Mouse (Mus musculus) hindlimb bud, embryonic 11.5 days (tissue): ENCODE results near the gene Frrs1l.

Experiments
- DNase-seq: peaks from one replicate; pipeline ENCODE4 v3.0.0-alpha.2; 2012; ENCODE audit warnings: low read depth, low spot score; ENCODE audit errors: extremely low spot score

The Frrs1l gene

DNA sequence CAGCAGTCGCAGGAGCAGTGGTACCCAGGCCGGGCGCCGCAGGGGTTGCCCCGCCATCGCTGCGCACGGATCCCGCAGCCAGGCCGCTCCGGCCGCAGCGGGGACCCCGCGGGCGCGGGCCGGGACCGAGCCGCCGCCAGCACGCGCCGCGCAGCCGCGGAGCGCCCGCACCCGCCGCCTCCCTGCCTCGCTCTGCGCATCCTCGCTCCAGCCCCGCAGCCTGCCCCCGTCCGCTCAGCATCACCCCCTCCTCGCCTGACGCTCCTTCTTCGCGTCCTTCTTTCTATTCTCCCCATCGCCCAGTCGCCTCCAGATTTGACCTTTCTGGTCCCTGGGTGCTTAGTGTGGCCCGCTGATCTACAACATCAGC lies at the start of gene Frrs1l:
Gene Frrs1l (minus strand): TSS at position 177 of the 370 bp plus-strand sequence.
- no peak for DNase-seq

DNA sequence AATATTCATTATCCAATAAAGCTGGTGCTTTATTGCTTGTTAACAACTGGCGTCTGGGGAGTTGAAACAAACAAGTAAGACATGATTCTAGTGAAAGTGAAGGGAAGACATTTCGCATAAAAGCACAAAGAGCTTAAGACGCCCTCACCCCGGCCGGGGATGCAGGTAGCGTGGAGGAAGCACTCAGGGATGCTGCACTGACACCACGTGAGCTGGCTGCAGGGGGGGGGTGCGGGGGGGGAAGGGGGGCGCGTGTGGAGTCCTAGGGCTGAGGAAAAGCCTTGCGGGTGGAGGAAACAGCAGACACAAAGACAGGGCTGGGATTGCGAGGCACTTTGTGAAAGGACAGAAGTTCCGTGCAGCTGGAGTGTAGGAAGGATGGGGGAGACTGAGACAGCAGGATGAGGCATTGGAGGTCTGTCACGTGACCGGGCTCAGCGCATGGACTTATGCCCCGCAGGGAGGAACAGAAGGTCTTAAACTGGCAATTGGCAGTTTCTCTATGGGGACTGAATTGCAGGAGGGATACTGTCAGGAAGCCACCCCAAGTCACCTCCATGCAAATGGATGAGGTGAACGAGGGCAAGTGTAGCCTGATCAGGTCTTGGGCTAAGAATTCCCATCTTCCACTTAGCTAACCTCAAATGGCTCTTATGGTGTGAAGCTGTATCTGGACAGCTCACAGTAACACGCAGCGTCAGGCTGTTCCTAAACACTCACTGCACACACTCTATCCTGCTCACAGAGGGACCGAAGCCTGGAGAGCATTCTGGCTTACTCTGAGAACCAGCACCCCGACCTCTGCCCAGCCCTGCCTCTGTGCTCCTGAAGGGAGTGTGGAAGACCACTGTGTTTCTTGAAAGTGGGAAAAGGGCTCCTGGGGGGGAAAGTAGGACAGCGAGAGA lies 49.2 kb upstream of the Frrs1l start:
- DNase-seq, result no peak

DNA sequence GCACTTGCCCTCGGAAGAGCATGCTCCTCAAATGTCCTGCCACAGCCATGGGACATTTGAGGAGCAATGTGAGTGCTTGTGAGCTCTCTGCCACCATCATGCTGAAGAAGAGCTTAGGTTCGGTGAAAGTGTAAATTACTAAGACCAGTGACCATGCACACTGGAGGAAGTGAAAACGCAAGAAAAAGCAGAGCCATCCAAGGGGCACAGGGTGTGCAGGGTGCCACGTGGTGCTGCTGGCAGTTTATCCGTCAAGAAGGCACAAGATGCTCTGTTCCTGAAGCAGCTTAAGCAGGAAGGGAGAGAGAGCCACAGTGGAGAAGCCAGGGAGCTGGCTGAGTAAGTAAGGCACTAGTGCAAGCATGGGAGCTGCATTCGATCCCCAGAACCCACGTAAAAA lies 47.4 kb upstream of the Frrs1l start:
- no peak for DNase-seq

- DNase-seq, result no peak
Measured at GRCm38 (mm10) chr4:57034169-57034568, 44.0 kb upstream of the Frrs1l start.

DNA sequence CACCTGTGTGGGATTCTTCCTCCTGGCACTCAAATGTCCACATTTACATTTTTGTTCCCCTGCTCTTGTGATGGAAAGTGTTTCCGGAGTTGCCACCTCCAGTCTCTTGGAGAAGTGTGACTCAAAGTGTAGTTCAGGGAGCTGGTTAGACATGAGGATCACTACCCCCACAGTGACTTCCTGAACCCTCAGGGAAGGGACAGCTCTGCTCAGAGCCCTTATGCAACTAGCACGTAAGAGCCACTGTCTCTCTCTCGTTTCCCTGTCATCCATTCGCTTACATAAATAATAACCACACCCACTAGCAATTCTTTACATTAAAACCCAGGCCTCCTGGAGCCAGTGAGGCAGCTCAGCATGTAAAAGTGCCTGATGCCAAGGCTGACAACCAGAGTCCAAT lies 41.2 kb upstream of the Frrs1l start:
- no peak for DNase-seq

DNA sequence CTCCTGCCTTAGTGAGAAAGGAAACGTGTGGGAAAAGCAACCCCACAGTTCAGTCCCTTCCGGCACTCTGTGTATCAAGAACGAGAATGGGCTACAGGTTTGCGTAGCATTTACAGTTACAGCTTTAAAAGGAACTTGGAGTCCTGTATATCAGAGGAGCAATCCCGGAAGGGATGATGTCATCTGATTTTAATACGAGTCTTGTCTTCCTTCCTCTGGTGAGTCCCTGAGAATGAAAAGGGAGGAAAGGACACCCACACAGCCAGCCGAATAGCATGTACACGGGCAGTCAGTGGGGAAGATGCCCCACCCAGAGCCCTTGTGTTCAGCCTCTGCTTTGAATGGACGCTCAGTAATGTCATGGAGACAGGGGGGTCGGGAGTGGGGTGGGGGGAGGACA lies 37.8 kb upstream of the Frrs1l start:
- DNase-seq, result no peak

DNA sequence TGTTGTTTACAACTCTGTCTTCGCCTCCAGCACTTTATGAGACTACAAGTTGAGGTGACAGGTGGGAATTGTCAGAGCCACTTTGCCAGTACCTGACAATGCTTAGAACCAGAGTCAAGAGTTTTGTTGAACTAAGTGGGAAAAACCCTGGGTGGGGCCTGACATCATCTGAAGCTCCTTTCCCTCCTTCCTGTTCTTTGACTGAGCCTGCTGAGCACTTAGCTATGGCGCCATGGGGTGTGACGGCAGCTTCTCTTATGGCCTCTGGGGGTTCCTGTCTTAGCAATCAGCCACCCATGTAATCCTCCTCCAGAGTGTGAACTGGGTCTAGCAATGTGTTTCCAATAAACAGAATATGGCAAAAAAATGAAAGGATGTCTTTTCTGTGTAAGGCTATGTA lies 33.3 kb upstream of the Frrs1l start:
- DNase-seq, result no peak

GRCm38 (mm10) chr4:57021288-57021687 lies 31.1 kb upstream of the Frrs1l start:
- no peak for DNase-seq

- DNase-seq, result no peak
Measured at GRCm38 (mm10) chr4:57017229-57017628, 27.0 kb upstream of the Frrs1l start.

- no peak for DNase-seq
Measured at GRCm38 (mm10) chr4:57016366-57017171, 26.4 kb upstream of the Frrs1l start.

- no peak for DNase-seq
Measured at GRCm38 (mm10) chr4:57015032-57015431, 24.8 kb upstream of the Frrs1l start.

GRCm38 (mm10) chr4:57011454-57012046 lies 21.4 kb upstream of the Frrs1l start:
- no peak for DNase-seq

GRCm38 (mm10) chr4:57010919-57011318 lies 20.7 kb upstream of the Frrs1l start:
- DNase-seq, result no peak

DNA sequence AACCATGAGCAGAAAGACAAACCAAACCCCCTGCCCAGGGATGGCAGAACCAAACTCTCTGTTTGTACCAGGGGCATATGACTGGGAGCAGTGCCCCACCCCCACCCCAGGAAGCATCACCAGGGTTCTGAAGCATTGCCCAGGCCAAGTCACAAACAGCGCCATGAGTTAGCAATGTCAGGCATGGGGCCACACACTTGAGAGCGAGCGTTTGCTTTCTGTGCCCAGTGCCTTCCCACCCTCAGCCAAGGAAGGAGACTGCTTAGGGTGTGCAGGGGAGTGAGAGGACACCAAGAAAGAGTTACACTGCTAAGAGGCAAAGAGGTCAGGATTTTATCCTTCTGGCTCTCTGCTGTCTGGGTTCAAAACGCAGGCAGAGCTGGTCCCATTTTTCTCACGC lies 20.2 kb upstream of the Frrs1l start:
- DNase-seq, result no peak

- DNase-seq, result no peak
Measured at GRCm38 (mm10) chr4:57007717-57008116, 17.5 kb upstream of the Frrs1l start.

GRCm38 (mm10) chr4:57005011-57005410 lies 14.8 kb upstream of the Frrs1l start:
- DNase-seq, result no peak

GRCm38 (mm10) chr4:57003886-57004285 lies 13.7 kb upstream of the Frrs1l start:
- no peak for DNase-seq

- no peak for DNase-seq
Measured at GRCm38 (mm10) chr4:57002751-57003150, 12.6 kb upstream of the Frrs1l start.

- DNase-seq, result no peak
Measured at GRCm38 (mm10) chr4:57001437-57001836, 11.2 kb upstream of the Frrs1l start.

GRCm38 (mm10) chr4:56993331-56993730 lies 3.1 kb upstream of the Frrs1l start:
- DNase-seq, result no peak

DNA sequence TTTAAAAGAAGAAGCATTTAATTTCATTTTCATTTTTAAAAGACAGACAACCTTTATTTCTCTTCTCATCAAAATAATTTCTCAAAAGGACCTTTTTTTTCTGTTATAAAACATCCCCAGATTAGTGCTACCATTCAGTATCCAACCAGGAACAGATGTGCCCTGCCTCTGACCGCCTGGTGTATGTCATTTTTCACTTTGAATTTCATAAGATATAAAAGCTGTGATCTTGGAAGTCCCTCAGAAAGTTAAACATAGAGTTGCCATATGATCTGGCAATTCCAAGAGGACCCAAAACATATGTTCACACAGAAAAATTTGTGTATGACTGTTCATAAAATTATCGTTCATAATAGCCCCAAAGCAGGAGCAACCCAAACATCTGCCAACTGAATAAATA lies 1.8 kb upstream of the Frrs1l start:
- DNase-seq, result no peak
